Mouse (Mus musculus) lung, postnatal 10 days (tissue): Measurements from ENCODE around the gene Fam111a.
"Not testable (repeated sequence)": the region's sequence is repeated elsewhere in the genome, so short reads cannot be mapped to it uniquely, and the experiment has no call there.

Experiments used
- DNase-seq: peaks from one replicate; pipeline ENCODE4 v3.0.0; 2021

The Fam111a gene

DNA sequence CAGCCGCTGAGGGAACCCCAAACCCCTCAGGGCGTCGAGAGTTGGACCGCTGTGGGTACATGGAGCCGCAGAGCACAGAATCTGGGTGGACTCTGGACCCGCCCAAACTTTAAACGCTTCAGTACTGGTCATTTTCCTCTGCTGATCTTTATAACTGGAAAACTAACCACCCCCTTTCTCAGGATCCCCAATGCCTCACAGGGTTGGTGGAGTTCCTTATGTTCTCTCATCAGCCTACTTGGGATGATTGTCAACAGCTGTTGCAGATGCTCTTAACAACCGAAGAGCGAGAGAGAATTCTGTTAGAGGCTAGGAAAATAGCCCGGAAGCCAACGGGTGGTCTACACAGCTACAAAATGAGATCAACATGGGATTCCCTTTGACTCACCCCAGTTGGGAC lies at the start of gene Fam111a:
TSS of gene Fam111a (plus strand) at position 301 of the 400 bp plus-strand sequence.
- DNase-seq: not testable (repeated sequence)

DNA sequence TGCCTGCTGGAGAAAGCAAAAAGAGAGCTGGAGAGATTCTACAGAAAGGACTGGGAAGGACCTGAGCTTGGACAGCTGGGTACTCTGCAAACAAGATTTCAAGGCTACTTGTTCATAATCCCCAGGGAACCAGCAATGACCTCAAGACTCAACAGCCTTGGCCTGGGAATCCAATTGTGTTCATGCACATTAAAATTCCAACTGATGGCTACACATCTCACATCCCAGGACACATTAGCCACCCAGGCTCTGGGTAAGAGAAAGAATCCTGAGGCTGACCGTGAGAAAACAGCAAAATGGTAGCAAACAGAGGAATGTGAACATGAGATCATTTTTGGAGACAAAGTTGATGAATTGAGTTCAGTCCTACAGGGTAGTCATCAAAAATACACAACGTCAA lies 49.3 kb upstream of the Fam111a start:
- DNase-seq: no peak

GRCm38 (mm10) chr19:12497909-12498308 lies 47.6 kb upstream of the Fam111a start:
- no peak for DNase-seq

- DNase-seq: no peak
Observed at GRCm38 (mm10) chr19:12498321-12498720, 47.2 kb upstream of the Fam111a start.

DNA sequence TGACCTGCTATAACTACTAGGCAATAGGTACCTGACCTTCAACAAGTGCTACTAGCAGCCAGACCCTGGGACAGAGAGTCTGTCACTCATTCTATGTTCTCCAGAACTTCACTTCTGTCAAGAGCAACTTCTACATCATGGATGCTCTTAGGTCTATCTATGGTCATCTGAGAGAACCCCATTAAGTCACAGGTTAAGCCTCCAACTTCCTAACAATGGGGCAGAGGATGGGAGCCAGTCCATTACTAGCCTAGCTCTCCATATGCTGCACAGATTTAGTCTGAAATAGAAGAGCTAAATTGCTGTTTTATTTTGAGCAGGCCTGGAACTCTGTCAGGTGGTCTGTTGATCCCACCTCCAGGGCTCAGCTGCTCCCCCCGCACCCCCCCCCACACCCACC lies 46.6 kb upstream of the Fam111a start:
- no peak for DNase-seq

GRCm38 (mm10) chr19:12499485-12499884 lies 46.1 kb upstream of the Fam111a start:
- no peak for DNase-seq

DNA sequence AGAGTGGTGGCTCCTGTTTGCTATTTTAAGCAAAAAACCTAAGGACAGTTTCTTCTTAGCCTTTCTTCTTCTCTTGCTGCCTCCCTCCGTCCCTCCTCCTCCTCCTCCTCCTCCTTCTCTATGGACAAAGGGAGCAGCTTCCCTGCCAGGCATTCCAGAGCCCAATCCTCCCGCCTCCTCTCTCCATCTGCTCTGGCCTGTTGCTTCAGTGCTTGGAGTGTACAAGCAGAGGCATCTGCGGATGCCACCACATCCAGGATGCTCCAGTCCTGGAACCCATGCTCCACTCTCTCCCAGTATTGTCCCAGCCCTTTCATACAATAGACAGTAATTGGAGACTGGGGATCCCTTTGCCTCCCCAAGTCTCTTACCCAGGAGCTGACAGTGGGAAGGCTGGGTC lies 45.4 kb upstream of the Fam111a start:
- peak; percentile 71 for DNase-seq

DNA sequence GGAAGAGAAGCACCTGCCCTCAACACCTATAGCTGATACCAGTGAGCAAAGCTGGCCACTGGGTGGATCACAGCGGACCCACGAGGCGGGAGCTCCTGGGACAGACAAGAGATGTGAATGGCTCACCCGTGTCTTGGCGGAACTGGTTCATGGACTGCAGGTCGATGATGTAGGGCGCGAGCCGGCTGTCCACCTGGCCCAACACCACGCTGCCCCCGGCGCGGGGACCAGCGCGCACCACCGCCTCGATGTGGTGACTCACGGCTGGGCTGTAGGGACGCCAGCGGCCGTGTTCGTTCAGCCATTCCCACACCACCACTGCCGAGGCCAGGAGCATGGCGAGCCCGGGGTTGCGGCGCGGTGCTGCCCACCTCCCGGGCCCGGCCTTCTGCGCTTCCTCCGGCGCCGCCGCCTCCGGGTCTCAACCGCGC lies 44.6 kb upstream of the Fam111a start:
- peak; percentile 40 for DNase-seq

DNA sequence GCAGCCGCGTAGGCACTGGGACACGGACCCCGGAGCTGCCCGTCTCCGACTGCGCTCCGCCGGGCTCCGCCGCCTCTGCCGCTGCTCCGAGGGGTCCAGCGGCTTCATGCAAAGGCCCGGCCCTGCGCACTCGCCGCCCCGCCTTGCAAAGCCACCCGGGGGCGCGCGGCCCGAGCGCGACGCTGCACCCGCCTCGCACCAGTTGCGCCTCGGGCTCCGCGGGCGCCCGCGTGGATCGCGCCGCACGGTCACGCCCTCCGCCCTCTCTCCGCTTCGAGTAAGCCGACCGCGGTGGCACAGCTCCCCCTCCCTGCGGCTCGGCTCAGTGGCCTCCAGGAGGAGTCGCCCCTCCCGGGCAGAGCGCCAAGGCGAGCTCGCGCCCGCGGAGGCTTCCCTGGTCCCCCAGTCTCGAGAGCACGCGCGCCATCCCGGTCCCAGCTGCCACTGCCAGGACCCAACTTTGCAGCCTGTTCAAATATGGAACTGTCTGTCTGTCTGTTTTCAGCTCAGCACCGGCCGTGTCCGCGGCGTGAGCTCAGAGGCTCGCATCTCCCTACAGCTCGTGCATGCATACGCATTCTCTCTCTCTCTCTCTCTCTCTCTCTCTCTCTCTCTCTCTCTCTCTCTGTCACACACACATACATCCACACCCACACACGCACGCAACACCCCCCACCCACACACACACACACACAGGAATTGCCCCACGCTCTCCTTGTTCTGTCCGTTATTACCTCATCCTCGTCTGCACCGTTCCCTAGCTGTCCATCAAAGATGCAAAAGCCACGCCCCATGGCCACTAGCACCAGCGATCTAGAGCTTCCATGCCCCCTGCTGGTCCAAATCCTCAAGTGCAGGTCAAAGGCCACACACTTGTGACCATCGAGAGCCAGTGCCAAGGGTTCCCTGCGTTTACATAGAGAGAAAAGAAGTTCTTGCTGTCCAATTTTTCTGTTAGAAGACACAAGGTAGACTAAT lies 43.9 kb upstream of the Fam111a start, which contains the start of gene Dtx4:
TSS of gene Dtx4 (minus strand) at position 85 of the 978 bp plus-strand sequence.
- peak; percentile 97 for DNase-seq

DNA sequence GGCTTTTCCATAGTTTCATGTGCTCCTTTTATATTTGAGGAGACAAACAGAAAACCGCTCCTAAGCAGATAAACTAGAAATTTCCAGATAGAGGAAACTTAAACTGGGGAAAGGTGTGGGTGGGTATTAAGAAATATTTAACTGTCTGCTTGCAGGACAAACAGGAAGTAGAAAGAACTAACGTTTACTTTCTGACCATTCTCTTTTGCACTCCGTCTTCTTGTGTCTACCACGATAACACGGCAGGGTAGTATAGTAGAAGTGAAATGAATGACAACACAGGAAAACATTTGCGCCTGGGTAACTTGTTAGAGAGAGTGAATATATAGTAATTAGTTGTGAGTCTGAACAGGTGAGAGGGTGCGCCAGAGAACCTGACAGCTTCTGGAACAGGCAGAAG lies 42.8 kb upstream of the Fam111a start:
- DNase-seq: no peak

GRCm38 (mm10) chr19:12514621-12515020 lies 30.9 kb upstream of the Fam111a start:
- DNase-seq: no peak

DNA sequence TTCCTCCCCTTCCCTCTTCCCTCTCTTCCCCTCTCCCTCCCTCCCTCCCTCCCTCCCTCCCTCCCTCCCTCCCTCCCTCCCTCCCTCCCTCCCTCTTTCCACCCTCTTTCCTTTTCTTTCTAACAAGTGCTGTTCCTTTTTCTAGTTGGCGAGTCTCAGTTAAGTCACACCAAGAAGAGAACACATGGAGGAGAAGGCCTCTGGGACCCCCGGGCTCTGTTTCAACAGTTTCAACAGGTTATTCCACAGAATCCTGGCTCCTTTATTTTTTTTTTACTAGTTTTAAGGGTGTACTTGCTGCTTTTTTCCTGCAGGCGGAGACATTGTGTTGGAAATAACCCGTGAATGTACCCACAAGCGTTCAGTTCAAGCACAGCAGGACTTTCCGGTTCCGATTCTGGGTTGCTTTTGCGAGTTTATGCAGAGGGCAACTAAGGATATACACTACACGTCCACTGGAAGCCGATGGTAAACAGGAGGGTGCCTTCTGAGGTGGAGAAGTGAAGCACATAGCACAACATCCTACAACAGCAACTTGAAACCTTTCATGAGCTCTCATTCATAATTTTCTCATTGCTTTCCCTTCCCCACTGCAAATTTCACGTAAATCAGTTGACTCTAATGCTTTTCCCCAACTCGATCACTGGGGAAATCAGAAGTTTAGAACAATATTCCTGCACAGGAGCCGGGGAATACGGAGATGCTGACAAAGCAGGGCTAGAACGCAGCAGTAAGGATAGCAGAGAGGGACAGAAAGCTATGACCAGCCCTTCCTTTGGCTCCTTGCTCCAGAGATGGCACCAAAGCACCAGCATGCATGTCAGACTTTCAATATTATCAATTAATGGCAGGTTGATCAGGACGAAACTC lies 27.6 kb upstream of the Fam111a start:
- peak; percentile 76 for DNase-seq

DNA sequence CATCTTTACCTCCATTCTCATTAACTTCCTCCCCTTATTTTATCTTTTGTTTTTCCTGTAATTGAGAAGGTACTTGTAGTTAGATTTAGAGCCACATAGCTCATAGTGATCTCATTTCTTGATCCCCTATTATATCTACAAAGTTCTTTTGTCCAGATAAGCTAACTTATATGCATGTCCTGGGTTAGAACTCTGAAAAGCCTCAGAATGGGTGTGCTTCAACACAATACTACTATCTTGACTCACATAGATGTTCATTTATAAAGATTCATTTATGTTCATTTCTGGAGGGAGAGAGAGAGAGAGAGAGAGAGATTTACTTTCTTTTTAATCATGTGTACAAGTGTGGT lies 27.0 kb upstream of the Fam111a start:
- no peak for DNase-seq

- no peak for DNase-seq
Observed at GRCm38 (mm10) chr19:12523377-12523776, 22.2 kb upstream of the Fam111a start.

GRCm38 (mm10) chr19:12537168-12537567 lies 8.4 kb upstream of the Fam111a start:
- DNase-seq: no peak

DNA sequence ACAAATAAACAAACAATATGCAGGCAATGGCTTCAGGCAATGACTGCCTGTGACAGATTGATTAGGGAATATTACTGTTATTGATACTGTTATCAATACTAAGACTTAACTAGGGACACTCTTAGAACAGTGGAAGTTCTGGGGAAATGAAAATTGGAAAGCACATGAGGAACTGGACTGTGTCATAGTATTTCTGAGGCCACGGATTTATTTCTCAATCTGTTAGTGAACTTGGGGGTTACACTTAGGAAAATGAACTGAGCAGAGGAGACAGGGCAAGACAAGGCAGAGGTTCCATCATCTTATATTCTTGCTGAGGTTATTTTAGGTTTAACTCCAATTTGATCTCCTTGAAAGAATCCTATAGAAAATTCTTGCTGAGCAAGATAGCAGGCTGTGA lies 5.6 kb upstream of the Fam111a start:
- DNase-seq: no peak

DNA sequence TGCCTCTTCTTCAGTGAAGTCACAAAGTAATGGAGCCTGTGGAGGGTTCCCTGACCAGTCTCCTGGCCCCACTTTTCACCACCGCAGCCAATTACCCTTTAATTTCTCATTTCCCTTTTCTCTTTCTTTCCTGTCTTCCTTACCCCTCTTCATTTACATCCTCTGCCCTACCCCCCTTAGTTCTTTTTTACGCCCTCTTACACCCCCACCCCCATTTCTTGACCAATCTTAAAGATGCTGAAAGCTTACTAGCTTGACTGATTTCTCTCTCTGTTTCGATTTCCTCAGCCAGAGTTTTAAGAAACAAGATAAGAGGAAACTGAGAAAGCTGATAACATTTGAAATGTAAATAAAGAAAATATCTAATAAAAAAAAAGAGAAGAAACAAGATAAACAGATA lies 4.8 kb upstream of the Fam111a start:
- DNase-seq: no peak

DNA sequence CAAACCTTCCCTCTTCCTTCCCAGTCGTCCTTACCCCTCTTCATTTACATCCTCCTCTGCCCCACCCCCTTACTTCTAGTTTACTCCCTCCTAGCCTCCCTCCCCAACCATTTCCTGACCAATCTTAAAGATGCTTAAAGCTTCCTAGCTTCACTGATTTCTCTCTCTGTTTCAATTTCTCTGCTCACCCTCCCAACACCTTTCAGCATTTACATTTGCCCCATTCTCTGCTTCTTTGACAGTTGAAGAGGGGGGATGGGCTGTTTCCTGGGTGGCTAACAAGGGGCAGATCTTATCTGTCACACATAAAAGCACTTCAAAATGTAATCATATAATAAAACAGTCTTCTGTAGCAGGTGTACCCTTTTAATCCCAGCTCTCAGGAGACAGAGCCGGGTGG lies 3.9 kb upstream of the Fam111a start:
- DNase-seq: peak; percentile 6

DNA sequence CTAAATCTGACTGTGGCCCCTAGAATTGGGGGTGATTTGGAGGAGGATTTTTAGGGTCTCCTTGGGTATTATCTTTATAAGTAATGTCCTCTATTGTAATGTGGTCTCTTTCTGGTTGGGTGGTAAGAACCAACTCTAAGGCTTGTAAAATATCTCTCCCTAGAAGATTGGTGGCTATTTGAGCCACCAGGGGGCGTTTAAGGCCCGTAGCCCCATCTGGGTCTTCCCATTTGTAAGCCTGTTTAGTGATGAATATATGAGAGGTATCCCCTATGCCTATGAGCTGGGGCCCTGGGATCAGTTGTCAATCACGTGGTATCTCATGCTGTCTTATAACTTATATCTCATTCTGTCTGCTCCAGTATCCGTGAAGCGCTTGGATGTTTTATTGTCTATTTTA lies 3.6 kb downstream of the Fam111a start:
- DNase-seq: peak; percentile 48

- no peak for DNase-seq
Observed at GRCm38 (mm10) chr19:12550005-12550942, 4.7 kb downstream of the Fam111a start.

- no peak for DNase-seq
Observed at GRCm38 (mm10) chr19:12556293-12556692, 10.8 kb downstream of the Fam111a start.

- no peak for DNase-seq
Observed at GRCm38 (mm10) chr19:12558219-12558618, 12.7 kb downstream of the Fam111a start.
